Mouse (Mus musculus) frontal cortex, adult 2 months (tissue): Measurements from ENCODE around the gene Abcg1. TPM values are rescaled to one million over a fixed set of nuclear protein-coding genes. Genes with fewer than 3 reads are reported as not detected.

Experiments used
- polyA plus RNA-seq: library from polyadenylated mRNA; depleted of rRNA; stranded (reverse); fragments of >200 nt; gene quantifications from 2 replicates; pipeline ENCODE4 v1.2.3, GENCODE M21; 2012; rRNA removed

Abcg1 gene
- polyA plus RNA-seq, 1 experiment, result 29.5 TPM

Other genes starting within 250 kb of the Abcg1 start
- 0.70 and 0.74 TPM in 2 replicates for gene Glp1r, start 155.9 kb upstream of the Abcg1 start, polyA plus RNA-seq
- 0.22 and 0.80 TPM in 2 replicates for gene Umodl1, start 103.0 kb upstream of the Abcg1 start, polyA plus RNA-seq
- gene Tff3, start 72.0 kb downstream of the Abcg1 start, polyA plus RNA-seq, result 0.24 and 1.8 TPM in 2 replicates
- gene Tff2, start 86.6 kb downstream of the Abcg1 start, polyA plus RNA-seq, result not detected in 2 replicates
- gene Tff1, start 107.6 kb downstream of the Abcg1 start, polyA plus RNA-seq, result not detected in 2 replicates
- 0.04 TPM in 1 of 2 replicates, not detected in the other for gene Tmprss3, start 141.3 kb downstream of the Abcg1 start, polyA plus RNA-seq
- not detected in 2 replicates for gene Ubash3a, start 150.2 kb downstream of the Abcg1 start, polyA plus RNA-seq
- 4.7 and 4.8 TPM in 2 replicates for gene Rsph1, start 219.7 kb downstream of the Abcg1 start, polyA plus RNA-seq
- 13.3 and 13.6 TPM in 2 replicates for gene Slc37a1, start 229.1 kb downstream of the Abcg1 start, polyA plus RNA-seq